Mouse (Mus musculus): ENCODE data around the gene Cd99l2.

Cd99l2 gene

DNA sequence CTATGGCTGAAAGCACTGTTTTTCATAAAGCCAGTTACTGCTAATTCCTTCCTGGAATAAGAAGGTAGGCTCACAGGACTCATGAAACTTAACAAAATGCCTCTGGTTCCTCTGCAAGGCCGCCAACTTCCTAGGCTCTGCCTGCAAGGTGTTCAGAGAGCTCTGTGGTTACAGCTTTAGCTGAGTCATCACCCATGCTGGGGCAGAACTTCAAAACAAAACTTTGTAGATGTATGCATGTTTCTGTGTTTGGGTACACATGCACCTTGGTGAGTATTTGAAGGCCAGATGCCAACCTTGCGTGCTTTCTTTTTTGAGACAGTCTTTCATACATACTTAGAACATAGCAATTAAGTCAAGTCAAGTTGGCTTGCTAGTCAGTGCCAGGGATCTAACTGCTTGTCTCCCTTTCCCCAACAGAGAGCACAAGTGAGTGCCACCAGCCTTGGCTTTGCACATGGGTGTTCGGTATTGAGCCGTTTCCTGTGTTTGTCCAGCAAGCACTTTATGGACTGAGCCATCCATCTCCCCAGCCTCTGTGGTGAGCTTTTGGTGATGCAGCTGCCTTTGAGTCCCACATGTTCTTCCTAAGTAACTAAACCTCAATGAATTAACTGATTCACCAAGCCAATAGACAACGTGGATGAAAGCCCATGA is 23.9 kb downstream of the Cd99l2 start:
- DNase-seq (ENCODE audit: low read depth, low spot score): no peak

DNA sequence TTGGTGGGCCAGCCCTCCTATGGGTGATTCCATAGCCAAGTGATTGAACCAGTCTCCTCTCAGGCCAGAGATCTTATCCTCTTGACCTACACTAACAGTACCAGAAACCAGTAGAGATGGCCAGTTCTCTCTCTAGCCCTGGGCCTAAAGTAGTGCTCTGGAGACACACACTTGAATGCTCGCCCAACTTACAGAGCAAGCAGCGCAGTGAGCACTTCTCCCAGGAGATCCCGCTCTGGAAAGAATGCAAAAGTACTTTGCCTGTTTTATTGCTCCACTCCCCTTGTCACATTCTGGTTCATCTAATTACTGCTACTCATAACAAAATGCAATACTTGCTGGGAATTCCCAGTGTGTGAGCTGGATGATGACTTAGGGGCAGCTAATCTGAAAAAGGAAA is 25.2 kb downstream of the Cd99l2 start:
- no peak for DNase-seq (ENCODE audit: low read depth, low spot score)

DNA sequence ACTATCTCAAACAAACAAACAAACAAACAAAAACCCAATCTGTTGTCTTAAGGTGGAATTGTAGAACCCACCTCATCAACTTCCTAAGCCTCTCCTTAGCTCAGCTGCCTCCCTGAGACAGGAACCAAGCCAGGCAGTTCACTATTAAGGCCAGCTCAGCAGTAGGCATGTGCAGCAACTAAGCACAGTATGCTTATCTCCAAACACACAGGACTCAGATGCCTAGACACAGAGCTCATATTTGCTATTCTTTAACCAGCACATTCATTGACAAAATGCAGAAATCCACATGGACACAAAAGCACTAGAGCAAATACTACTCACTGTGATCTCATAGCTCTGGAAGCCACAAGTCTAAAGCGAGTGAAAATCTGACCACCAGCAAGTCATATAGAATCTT is 27.2 kb downstream of the Cd99l2 start:
- no peak for DNase-seq (ENCODE audit: low read depth, low spot score)

DNA sequence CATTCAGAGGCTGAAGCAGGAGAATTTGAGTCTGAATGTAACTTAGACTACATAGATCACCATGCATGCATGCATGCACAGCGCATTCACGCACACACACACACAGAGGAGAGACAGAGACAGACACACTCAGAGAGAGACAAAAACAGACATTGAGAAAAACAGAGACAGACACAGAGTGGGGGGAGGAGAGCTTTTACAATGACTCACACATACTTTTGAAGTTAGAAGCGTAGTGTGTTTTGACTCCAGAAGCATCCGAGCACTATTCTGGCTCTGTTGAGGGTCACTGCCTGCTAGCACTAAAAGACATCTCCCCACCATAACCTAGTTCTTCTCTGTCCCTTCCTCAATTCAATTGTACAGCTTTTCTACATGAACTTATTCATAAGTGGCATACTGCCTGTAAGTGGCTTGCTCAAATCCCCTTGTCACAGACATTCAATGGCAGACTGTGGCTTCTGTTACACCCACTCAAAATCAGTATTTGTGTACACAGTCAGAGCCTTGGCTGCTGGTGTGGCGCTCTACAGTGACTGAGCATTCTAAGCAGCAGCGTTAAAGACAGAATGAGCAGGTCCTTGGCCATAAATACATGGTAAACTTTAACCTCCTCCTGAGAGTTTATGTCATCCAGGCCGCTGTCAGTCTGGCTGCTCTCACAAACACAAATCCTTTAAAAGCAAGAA is 28.4 kb downstream of the Cd99l2 start:
- no peak for DNase-seq (ENCODE audit: low read depth, low spot score)

DNA sequence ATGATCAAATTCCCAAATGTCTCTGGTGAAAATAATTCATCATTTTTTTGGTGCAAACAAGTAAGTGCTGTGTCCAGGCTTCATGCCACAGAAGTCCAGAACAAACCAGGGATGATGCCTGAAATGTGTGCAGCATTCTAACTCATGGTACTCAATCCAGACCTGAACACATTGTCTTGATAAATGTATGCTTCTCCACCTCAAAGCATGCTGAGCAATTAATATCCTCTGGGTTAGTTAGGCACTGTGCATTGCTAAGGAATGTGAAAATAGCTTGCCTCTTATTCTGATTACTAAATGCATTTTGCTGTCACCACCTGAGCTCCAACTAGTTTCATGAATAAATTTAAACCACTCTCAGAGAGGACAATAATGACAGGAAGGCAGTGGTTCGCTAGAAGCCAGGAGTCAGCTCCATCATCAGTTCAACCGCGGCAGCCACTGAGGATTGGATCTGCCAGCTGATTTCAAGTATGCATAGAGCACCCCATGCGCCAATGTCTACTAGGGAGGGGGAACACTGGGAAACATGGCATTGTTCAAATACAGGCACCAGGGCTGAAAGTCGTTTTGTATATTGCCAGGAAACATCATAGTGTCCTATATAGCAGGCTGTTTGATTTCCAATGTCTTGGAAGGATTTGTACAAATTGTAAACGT is 36.4 kb downstream of the Cd99l2 start:
- no peak for DNase-seq (ENCODE audit: low read depth, low spot score)

DNA sequence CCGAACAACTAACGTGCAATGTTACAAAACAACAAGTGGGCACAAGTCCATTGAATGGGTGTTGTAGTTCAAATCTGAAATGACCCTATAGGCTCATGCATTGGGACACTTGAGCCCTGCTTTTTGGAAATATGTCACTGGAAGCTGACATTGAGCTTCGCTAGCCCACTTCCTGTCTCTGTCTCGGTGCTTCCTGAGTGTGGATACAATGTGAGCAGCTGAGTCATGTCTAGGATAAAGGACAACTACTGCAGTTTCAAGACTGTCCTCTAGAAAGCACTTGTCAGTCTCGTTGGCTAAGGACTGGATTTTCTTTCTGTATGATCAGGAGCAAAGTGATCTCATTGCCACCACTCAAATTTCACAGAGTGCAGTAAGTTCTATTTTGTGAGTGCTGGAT is 49.7 kb downstream of the Cd99l2 start:
- no peak for DNase-seq (ENCODE audit: low read depth, low spot score)

DNA sequence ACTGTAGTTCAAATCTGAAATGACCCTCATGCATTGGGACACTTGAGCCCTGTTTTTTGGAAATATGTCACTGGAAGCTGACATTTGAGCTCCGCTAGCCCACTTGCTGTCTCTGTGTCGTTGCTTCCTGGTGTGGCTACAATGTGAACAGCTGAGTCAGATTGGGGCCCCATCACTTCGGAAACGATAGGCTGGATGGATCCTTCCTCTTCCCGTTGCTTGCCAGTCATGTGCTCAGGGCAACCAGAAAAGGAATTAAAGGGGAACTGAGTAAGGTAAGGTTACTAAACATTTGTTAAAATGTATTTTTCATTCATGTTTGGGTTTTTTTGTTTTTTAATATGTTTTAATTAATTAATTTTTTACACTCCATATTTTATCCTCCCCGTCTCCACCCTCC is 53.2 kb downstream of the Cd99l2 start:
- DNase-seq (ENCODE audit: low read depth, low spot score): no peak

DNA sequence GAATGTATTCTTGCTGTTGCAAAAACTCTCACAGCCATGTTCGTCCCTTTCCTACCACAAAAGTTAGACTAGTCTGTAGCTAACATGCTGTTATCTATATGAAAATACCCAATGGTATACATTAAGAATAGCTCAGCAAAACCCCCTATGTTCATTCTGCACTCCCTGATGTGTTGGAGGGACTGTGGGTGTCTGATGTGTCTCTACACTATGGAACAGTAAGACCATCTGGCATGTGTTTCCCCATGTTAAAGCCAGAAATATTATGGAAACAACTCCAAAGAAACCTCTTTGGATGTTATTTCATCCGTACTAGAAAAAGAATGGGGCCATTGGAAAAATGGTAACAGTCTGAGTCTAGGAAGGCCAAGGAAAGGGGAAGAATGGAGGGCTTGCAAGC is 57.1 kb downstream of the Cd99l2 start:
- DNase-seq (ENCODE audit: low read depth, low spot score): no peak

DNA sequence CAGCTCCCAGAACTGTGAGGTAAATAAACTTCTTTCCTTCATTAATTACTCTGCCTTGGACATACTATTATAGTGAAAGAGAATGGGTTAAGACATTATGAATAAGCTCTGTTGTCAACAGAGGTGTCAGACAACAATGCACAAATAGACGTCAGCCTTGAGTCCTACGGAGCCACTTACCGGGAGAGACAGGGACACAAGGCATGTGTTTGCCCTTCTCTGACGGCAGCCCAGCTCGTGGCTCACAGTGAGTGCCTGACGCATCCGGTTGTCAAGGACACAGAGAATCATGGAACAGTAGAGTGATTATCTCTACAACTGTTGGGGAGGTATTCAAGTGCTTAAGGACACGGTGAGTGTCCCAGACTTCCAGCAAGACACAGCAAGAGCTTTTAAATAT is 57.8 kb downstream of the Cd99l2 start:
- no peak for DNase-seq (ENCODE audit: low read depth, low spot score)

DNA sequence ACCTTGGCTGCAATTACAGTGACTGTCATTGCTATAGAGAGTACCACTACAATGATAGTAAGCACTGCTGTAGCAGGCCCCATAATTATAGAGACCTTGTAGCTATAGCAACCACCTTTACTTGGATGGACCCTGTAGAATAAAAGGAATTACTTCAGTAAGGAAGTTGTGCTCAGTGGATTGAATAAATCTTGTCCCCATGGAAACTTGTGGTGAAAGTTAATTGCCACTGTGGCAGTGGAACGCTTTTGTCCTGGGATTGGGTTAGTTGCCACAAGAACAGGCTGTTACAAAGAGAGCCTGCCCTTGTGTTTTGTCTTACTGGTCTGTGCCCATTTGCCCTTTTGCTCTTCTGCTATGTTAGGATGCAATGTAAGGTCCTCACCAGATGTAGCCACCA is 58.2 kb downstream of the Cd99l2 start:
- DNase-seq (ENCODE audit: low read depth, low spot score): no peak

DNA sequence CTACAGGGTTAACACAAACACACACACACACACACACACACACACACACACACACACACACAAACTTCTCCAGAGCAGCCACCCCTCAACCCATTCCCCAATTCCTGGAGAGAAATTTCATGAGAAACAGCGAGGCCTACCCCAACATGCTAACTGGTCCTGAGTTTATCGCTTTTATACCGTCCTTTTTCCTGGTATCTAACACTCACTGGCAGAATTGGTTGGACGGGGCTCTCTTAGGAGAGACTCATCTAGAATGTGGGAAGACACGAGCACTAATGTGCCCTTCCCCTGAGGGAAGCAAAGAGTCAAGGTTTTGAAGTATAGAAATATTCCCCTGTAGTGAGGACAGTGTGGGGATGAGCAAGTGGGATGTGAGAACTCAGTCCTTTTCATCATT is 61.7 kb downstream of the Cd99l2 start:
- DNase-seq (ENCODE audit: low read depth, low spot score): no peak

DNA sequence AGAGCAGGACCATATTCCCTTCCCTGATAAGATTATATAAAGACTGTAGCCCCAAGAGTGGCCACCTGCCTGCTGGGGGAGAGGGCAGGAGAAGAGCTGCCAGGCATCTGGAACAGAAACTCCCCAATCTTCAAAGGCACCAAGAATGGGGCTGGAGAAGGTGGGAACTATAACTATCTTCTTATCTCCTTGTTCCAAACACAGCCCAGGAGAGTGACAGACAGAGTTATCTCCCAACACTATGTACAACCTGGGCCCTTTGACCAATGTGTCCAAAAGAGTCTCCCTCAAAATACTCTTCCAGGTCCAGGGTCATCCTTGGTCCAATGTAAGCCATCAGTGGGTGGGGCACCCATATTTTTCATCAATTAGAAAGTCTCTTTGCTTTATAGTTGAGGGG is 65.2 kb downstream of the Cd99l2 start:
- no peak for DNase-seq (ENCODE audit: low read depth, low spot score)

DNA sequence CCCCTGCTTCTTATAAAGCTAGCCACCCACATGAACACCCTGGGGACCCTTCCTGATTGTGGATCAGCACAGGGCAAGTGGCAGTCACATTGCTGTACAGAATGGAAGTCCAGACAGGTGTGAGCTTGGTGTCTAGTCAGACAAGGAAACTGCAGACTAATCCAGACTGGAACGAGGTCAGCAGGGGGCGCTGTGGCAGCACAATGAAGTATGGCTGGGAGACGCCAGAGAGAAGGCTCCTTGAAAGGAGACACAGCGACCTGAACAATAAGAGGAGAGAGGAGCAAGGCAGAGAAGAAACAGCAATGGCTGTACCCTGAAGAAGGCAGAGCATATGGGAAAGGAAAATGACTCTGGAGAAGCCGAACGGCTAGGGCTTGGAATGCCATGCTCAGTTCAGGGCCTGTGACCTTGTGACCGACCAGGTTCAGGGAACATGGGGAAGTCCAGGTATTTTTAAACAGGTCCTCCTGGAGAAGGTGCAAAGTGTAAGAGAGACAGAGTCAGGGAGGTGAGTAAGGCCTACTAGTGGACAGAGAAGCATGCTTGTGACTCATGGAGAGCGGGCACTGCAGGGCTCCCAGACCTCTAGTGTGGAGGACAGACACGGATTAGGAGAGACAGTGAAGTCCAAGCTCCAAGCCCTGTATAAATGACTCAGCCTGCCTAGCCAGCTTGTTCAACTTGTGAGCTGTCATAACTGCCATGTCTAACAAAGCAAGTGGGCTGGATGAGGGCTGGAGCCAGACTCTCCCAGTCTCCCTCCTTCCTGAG is 66.7 kb downstream of the Cd99l2 start:
- DNase-seq (ENCODE audit: low read depth, low spot score): peak; percentile 13

DNA sequence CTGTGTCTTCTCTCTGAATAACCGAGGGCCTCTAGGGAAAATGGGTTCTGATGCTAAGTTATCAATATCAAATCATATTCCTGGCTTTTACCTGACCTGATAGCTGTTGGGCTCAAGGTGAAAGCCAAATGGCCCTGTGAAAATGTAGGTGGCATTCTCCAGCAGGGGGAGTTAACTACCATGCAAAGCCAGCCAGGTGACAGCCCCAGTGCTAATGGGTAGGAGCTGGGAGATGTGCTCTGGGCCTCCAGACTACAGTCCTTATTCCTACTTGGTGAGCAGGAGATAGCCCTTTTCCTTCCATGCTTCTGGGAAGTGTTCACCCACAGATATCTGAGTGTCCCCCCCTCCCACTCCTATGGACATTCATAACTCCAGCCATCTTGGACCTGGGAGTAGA is 67.8 kb downstream of the Cd99l2 start:
- no peak for DNase-seq (ENCODE audit: low read depth, low spot score)

DNA sequence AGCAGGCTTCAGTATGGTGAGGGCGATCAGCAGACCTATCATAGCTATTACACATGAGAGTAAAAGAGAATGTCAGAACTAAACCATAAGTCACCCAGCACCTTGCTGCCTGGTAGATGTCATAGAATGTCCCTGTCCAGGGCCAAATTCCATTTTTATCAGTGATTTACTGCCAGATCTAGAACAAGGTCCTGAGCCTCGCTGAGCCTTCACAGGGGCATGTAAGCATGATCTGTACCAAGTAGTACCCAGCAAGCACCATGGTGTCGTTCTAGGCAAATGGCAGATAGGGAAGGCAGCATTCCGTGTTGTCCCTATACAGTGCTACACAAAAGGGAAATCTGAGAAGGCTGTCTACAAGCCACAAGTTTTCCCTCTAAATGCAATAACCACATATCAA is 79.0 kb downstream of the Cd99l2 start:
- DNase-seq (ENCODE audit: low read depth, low spot score): no peak

DNA sequence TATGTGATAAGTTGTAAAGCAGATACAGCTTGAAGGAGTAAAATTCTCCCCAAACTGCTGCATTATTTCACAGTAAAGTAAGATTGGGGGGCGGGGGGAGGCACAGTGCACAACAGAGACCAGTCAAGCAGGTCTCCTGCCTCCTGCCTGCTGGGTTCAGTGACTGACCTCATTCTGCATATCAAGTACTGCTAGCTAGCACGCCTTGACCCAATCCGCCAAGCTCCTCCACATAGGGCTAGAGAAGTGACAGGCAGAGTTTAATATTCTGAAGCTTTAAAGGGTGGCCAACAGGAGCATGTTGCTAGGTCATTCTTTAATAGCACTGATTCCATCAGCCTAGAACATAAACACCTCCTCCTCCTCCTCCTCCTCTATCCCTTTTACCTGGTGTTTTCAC is 79.9 kb downstream of the Cd99l2 start:
- DNase-seq (ENCODE audit: low read depth, low spot score): no peak

DNA sequence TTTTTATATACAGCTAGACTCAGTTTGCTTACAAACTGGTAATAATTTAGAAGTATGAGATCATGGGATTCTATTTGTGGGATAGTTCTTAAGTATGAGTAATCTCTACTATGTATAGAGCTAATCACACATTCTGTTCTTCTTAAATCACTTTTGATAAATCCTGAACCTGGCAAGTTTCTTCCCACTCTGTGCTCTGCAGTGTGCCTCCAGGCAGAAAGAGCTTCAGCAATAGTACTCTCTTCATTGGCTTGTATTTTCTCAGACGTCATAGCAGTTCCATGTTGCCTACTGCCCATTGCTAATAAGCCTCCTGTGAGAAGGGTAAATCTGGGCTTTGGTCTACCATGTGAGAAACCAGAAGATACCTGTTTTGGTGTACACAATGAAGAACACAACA is 84.3 kb downstream of the Cd99l2 start:
- DNase-seq (ENCODE audit: low read depth, low spot score): no peak

DNA sequence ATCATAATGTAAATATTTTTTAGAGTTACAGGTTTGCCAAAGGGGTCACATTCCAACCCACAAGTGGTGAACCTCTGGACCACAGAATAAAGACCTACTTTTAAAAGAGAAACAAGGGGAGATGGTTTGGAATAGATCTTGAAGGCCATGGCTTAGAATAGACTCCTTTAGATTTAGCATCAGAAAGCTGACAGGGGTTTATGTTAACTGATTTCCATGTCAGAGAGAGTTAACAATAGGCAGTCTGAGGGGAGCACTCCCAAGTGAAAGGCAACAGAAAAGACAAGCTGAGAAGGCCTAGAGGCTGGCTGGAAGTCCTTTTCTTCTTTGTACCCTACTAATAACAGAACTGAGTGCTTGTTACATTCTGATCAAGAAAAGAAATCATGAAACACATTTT is 86.4 kb downstream of the Cd99l2 start:
- no peak for DNase-seq (ENCODE audit: low read depth, low spot score)

DNA sequence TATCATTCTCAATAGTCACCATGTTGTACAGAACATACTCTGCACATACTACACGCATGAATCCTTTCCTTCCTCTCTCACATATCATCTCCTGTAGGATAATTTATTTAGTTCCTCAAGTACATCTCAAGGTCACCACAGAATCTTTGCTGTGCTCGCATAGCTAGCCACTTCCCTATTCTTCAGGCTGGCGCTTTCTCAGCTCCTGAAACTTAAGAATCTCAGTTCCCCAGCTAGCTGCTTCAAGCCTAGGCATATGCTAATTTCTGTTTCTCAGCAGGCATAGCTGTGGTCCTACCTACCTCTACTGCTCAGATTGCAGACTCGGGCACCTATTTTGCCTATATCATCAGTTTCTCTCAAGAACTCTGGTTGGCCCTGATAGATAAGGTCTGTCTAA is 96.3 kb downstream of the Cd99l2 start:
- DNase-seq (ENCODE audit: low read depth, low spot score): no peak

DNA sequence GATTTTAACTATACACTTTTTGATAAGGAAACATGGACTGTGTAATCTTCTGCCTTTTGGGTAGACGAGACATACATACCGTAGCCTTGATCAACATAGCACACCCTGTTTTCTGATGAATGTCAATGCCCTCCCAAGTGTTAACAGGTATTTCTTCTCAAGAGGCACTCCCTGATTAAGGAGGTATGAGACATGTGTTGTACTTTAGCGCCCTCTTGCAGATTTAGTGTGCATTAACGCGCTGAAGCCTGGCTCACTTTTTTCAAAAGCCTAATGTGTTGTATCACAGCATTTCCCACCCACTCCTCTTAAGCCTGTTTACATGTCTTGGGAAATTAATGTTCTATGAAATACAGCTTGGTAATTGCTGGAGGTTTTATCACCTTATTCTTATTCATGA is 111.1 kb downstream of the Cd99l2 start:
- no peak for DNase-seq (ENCODE audit: low read depth, low spot score)

DNA sequence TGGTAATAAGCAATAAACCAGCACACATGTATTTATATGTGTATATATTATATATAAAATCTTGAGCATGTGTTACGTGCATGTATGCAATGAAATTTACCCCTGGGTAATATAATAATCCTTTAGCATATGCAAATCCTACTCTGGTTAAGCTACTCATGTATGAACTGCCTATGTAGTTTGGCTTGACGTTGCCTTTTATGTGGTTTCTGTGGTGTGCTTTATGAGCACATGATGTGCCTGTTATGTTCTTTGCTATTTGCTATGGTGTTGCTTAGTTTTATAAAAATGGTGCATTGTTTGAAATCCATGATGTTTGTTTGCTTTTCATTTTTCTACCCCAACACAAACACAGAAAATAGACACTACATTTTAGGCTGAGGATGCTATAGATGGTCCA is 114.2 kb downstream of the Cd99l2 start:
- no peak for DNase-seq (ENCODE audit: low read depth, low spot score)

DNA sequence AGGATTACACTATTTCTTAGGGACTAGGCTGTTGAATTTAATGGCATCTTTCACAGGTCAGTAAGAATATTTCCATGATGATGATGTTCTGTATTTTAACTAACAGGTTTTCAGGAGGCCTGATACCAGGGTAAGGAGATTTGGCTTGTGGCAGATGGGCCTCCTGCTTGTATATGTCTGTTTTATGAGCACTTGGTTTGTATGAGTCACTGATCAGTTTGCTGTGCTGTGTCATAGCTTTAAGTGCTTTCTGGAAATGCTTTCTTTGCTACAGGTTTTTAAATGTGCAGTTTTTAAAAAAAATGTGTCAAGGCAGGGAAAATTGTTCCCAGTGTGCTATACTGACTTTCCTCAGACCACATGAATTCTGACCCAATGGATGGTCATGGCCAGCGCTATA is 115.9 kb downstream of the Cd99l2 start:
- no peak for DNase-seq (ENCODE audit: low read depth, low spot score)
